8 mouse cellular contexts compared by ENCODE assay signal in genomic region chr2:165888813-165889221, GRCm38 (mm10). TPM values are rescaled to one million over a fixed set of nuclear protein-coding genes. Genes with fewer than 3 reads are reported as not detected.
DNase-seq lines count a peak whose midpoint lies in the region; ATAC-seq and TF ChIP-seq lines count a peak whose summit lies in the region.

No protein-coding gene starts in this region.

- ATAC-seq in embryonic facial prominence, embryonic 11.5 days (replicated peaks; ENCODE audit: insufficient number of reproducible peaks, low FRiP score, low TSS enrichment, low read depth), result no peak
- peak; percentile 21; the same call in 1 of the 2 replicates for ATAC-seq in intestine, embryonic 16.5 days
- no peak; the same call in 1 of the 2 replicates for ATAC-seq in midbrain, embryonic 13.5 days

- intact Hi-C loops in left cerebral cortex, adult 2 months (cut with DNase I), result no loop called here

- H3K9ac ChIP-seq in embryonic facial prominence, embryonic 11.5 days (replicated peaks; ENCODE audit: low read length), result peak overlapping the region; percentile 45
- H3K9ac ChIP-seq in intestine, embryonic 16.5 days (ENCODE audit: low read depth, low read length), result peak overlapping the region; percentile 62
- H3K9ac ChIP-seq in midbrain, embryonic 13.5 days (replicated peaks), result peak overlapping the region; percentile 75

- peak overlapping the region; percentile 100 for H3K27ac ChIP-seq in left cerebral cortex, adult 2 months
- peak overlapping the region; percentile 95 for H3K27ac ChIP-seq in embryonic facial prominence, embryonic 11.5 days (replicated peaks; ENCODE audit: low read depth, low read length)
- H3K27ac ChIP-seq in intestine, embryonic 16.5 days (ENCODE audit: low read length), result peak overlapping the region; percentile 100
- peak overlapping the region; percentile 100 for H3K27ac ChIP-seq in midbrain, embryonic 13.5 days

- WGBS in embryonic facial prominence, embryonic 11.5 days, result 13% methylated on average over 3 of the region's 3 CpGs
- 16% methylated on average over 2 of the region's 3 CpGs for WGBS in intestine, embryonic 16.5 days
- 15% methylated on average over 3 of the region's 3 CpGs for WGBS in midbrain, embryonic 13.5 days

- no peaks in the 10 kb centered on the region for H3K36me3 ChIP-seq in embryonic facial prominence, embryonic 11.5 days (replicated peaks; ENCODE audit: control insufficient read depth, insufficient read depth, low read depth, low read length)
- no peaks in the 10 kb centered on the region for H3K36me3 ChIP-seq in intestine, embryonic 16.5 days (ENCODE audit: control insufficient read depth, insufficient read depth, low read length)
- H3K36me3 ChIP-seq in midbrain, embryonic 13.5 days, result no peaks in the 10 kb centered on the region

- no peak overlapping the region for H3K4me2 ChIP-seq in embryonic facial prominence, embryonic 11.5 days (ENCODE audit: low read depth, low read length)
- H3K4me2 ChIP-seq in intestine, embryonic 16.5 days (ENCODE audit: low read depth, low read length), result peak overlapping the region; percentile 38
- H3K4me2 ChIP-seq in midbrain, embryonic 13.5 days (replicated peaks), result peak overlapping the region; percentile 21

- DNase-seq in left cerebral cortex, adult 2 months (ENCODE audit: extremely low spot score in 1 of 2, low spot score in 2 of 2), result no peak
- DNase-seq in left cerebral cortex, adult 8-10 months (ENCODE audit: low spot score in 2 of 2), result no peak
- no peak for DNase-seq in embryonic facial prominence, embryonic 11.5 days (ENCODE audit: low spot score)
- no peak for DNase-seq in right cerebral cortex, adult 18-20 months
- DNase-seq in left cerebral cortex, adult 11 months (ENCODE audit: low spot score), result no peak
- DNase-seq in thymus, postnatal 4 days, result no peak

- no peak overlapping the region for H3K4me3 ChIP-seq in left cerebral cortex, adult 2 months
- no peak overlapping the region for H3K4me3 ChIP-seq in embryonic facial prominence, embryonic 11.5 days (ENCODE audit: low read depth, low read length)
- H3K4me3 ChIP-seq in intestine, embryonic 16.5 days (ENCODE audit: low read length), result no peak overlapping the region
- no peak overlapping the region for H3K4me3 ChIP-seq in midbrain, embryonic 13.5 days (replicated peaks)

- no peak for TF ChIP-seq CTCF in left cerebral cortex, adult 2 months (IDR thresholded peaks at IDR 0.05)

- H3K4me1 ChIP-seq in embryonic facial prominence, embryonic 11.5 days (ENCODE audit: control insufficient read depth, insufficient read depth, low read length), result peaks cover 32% of the 10 kb centered on the region
- peaks cover 59% of the 10 kb centered on the region for H3K4me1 ChIP-seq in intestine, embryonic 16.5 days (ENCODE audit: control insufficient read depth, insufficient read depth, low read length)
- peaks cover 60% of the 10 kb centered on the region for H3K4me1 ChIP-seq in midbrain, embryonic 13.5 days (replicated peaks)

- no peaks in the 10 kb centered on the region for H3K27me3 ChIP-seq in embryonic facial prominence, embryonic 11.5 days (ENCODE audit: control insufficient read depth, insufficient read depth, low read length)
- no peaks in the 10 kb centered on the region for H3K27me3 ChIP-seq in intestine, embryonic 16.5 days (replicated peaks; ENCODE audit: control insufficient read depth, insufficient read depth, low read length)
- H3K27me3 ChIP-seq in midbrain, embryonic 13.5 days, result no peaks in the 10 kb centered on the region

- H3K9me3 ChIP-seq in embryonic facial prominence, embryonic 11.5 days (replicated peaks; ENCODE audit: control insufficient read depth, low read length), result no peaks in the 10 kb centered on the region
- H3K9me3 ChIP-seq in intestine, embryonic 16.5 days (ENCODE audit: control insufficient read depth, low read length), result no peaks in the 10 kb centered on the region
- H3K9me3 ChIP-seq in midbrain, embryonic 13.5 days, result no peaks in the 10 kb centered on the region

RNA-seq across cellular contexts. Expression of gene Zmynd8, which starts 10.0 kb away (rescaled TPM):
- total RNA-seq in left cerebral cortex, adult 2 months (2021), result 100 to 1,000 TPM; 182 to 188 TPM
- total RNA-seq in left cerebral cortex, adult 8-10 months (2022), result 100 to 1,000 TPM; 105 to 132 (median 130) TPM
- polyA plus RNA-seq in embryonic facial prominence, embryonic 11.5 days (2014; fragmentation: Nextera tagmentation; extraction: Ambion mirVana), result 36.1 and 36.8 TPM in 2 replicates
- polyA plus RNA-seq in intestine, embryonic 16.5 days (2015; fragmentation: Nextera tagmentation; extraction: Ambion mirVana), result 57.3 and 61.6 TPM in 2 replicates
- polyA plus RNA-seq in midbrain, embryonic 13.5 days (2015; fragmentation: Nextera tagmentation; extraction: Ambion mirVana), result 85.4 and 86.8 TPM in 2 replicates
